Mouse (Mus musculus) cerebellum, adult 2 months (tissue): ENCODE results near the gene Dolpp1.

Experiments
- CTCF ChIP-seq: fragments of 200-500 bp; IDR thresholded peaks from 2 replicates; pipeline ENCODE4 v1.5.1; 2011; ENCODE audit warnings: low read depth, mild to moderate bottlenecking, control low read depth, low read length, moderate library complexity, borderline replicate concordance; ENCODE audit not compliant: insufficient read depth
- POLR2A ChIP-seq: fragments of 200-500 bp; IDR thresholded peaks from 2 replicates; pipeline ENCODE4 v1.6.1; 2011; ENCODE audit warnings: low read length, control low read depth, borderline replicate concordance; ENCODE audit not compliant: insufficient read depth

- TF ChIP-seq POLR2A (no peak), CTCF (no peak)
Measured at GRCm38 (mm10) chr2:30393370-30393656, 1.3 kb downstream of the Dolpp1 start.
